Mouse (Mus musculus) layer of hippocampus, adult 2 months (tissue): ENCODE results near the gene Gys2. TPM values are rescaled to one million over a fixed set of nuclear protein-coding genes. Genes with fewer than 3 reads are reported as not detected.
A peak's percentile ranks its signal among the peaks of the same experiment; 100 is the strongest.
"Not testable (repeated sequence)": the region's sequence is repeated elsewhere in the genome, so short reads cannot be mapped to it uniquely, and the experiment has no call there.

Experiments used
- DNase-seq, 2 experiments: peaks; one replicate each; pipeline ENCODE4 v3.0.0; 2022; ENCODE audit warnings: low spot score in 2 of 2
- H3K27ac ChIP-seq: fragments of 200-600 bp; 2 replicates; pipeline ENCODE4 v1.8.1; 2022
- H3K4me3 ChIP-seq: fragments of 200-600 bp; 2 replicates; pipeline ENCODE4 v1.8.1; 2022; ENCODE audit warnings: mild to moderate bottlenecking
- CTCF ChIP-seq: fragments of 200-600 bp; conservative IDR thresholded peaks from 2 replicates; pipeline ENCODE4 v1.8.1; 2022; ENCODE audit warnings: antibody characterized with exemption, mild to moderate bottlenecking, moderate library complexity
- total RNA-seq, 2 experiments: library from RNA; stranded (reverse); gene quantifications; 2 replicates each; pipeline ENCODE4 v1.2.3; 2021

Gene Gys2
- total RNA-seq, 2 experiments from 2014 or later, result 0.12 to 0.13 TPM

- Histone ChIP-seq H3K27ac (no peak overlapping the region), H3K4me3 (no peak overlapping the region)
- no peak for TF ChIP-seq CTCF
- DNase-seq, result no peak
Measured at GRCm38 (mm10) chr6:142502519-142503125, 29.7 kb upstream of the Gys2 start.

- H3K27ac ChIP-seq, DNase-seq, H3K4me3 ChIP-seq: not testable (repeated sequence)
Measured at GRCm38 (mm10) chr6:142490114-142490513, 17.2 kb upstream of the Gys2 start.

- no peak for DNase-seq
- no peak overlapping the region for H3K4me3 ChIP-seq
- TF ChIP-seq CTCF, result no peak
- H3K27ac ChIP-seq, result no peak overlapping the region
Measured at GRCm38 (mm10) chr6:142487638-142488037, 14.7 kb upstream of the Gys2 start.

- H3K27ac ChIP-seq, result no peak overlapping the region
- TF ChIP-seq CTCF, result no peak
- DNase-seq, result no peak
- H3K4me3 ChIP-seq, result no peak overlapping the region
Measured at GRCm38 (mm10) chr6:142485478-142486123, 12.7 kb upstream of the Gys2 start.

GRCm38 (mm10) chr6:142477239-142477638 is 4.3 kb upstream of the Gys2 start:
- Histone ChIP-seq H3K27ac (no peak overlapping the region), H3K4me3 (no peak overlapping the region)
- no peak for DNase-seq
- TF ChIP-seq CTCF, result peak; percentile 59

GRCm38 (mm10) chr6:142471141-142471540 is 1.8 kb downstream of the Gys2 start:
- TF ChIP-seq CTCF, result no peak
- H3K4me3 ChIP-seq, result no peak overlapping the region
- no peak for DNase-seq

GRCm38 (mm10) chr6:142469602-142470001 is 3.3 kb downstream of the Gys2 start:
- DNase-seq, result peak in 1 of 2 experiments; percentile 24
- Histone ChIP-seq H3K27ac (no peak overlapping the region), H3K4me3 (no peak overlapping the region)
- TF ChIP-seq CTCF, result peak; percentile 75

More at GRCm38 (mm10) chr6:142471141-142471540, 1.8 kb downstream of the Gys2 start:
- H3K27ac ChIP-seq, result no peak overlapping the region

- Histone ChIP-seq H3K27ac (no peak overlapping the region), H3K4me3 (no peak overlapping the region)
- TF ChIP-seq CTCF, result no peak
- no peak for DNase-seq
Measured at GRCm38 (mm10) chr6:142462194-142462593, 10.7 kb downstream of the Gys2 start.

- no peak for DNase-seq
- no peak overlapping the region for H3K4me3 ChIP-seq
- no peak overlapping the region for H3K27ac ChIP-seq
- TF ChIP-seq CTCF, result no peak
Measured at GRCm38 (mm10) chr6:142459017-142459678, 13.8 kb downstream of the Gys2 start.

GRCm38 (mm10) chr6:142458010-142458409 is 14.9 kb downstream of the Gys2 start:
- TF ChIP-seq CTCF, result no peak
- Histone ChIP-seq H3K27ac (no peak overlapping the region), H3K4me3 (no peak overlapping the region)
- no peak for DNase-seq

GRCm38 (mm10) chr6:142455314-142455996 is 17.5 kb downstream of the Gys2 start:
- Histone ChIP-seq H3K27ac (peak overlapping the region; percentile 40; the same call in 1 of the 2 replicates), H3K4me3 (0 out of 2 replicates have a peak overlapping the region, but pooled peaks have one; percentile 27)
- TF ChIP-seq CTCF, result no peak
- peak in 1 of 2 experiments; percentile 18 for DNase-seq

GRCm38 (mm10) chr6:142453311-142453710 is 19.6 kb downstream of the Gys2 start:
- no peak for DNase-seq
- H3K4me3 ChIP-seq, result no peak overlapping the region
- no peak for TF ChIP-seq CTCF
- no peak overlapping the region for H3K27ac ChIP-seq

- no peak for DNase-seq
- H3K27ac ChIP-seq, result no peak overlapping the region
- no peak for TF ChIP-seq CTCF
- no peak overlapping the region for H3K4me3 ChIP-seq
Measured at GRCm38 (mm10) chr6:142451381-142451780, 21.5 kb downstream of the Gys2 start.
